In genomic region chr8:106597067-106597466, GRCm38 (mm10) we compare ENCODE assay signal across 26 mouse cellular contexts. TPM values are rescaled to one million over a fixed set of nuclear protein-coding genes. Genes with fewer than 3 reads are reported as not detected.
DNase-seq lines count a peak whose midpoint lies in the region; ATAC-seq and TF ChIP-seq lines count a peak whose summit lies in the region.
"Had no signal": no experiment of that assay in that cellular context is flagged by ENCODE, and none has a peak within 500 bp of the region (broad histone marks: within the 10 kb centered on the region; RNA-seq: fewer than 3 reads in every experiment).

No protein-coding gene starts in this region.

- TF ChIP-seq POLR2A in small intestine, adult 2 months (IDR thresholded peaks at IDR 0.05; ENCODE audit: low read depth, low read length) = no peak

- no peak for DNase-seq in liver, embryonic 11.5 days (ENCODE audit: low spot score)
- no peak for DNase-seq in spleen, postnatal 14 days (ENCODE audit: low spot score in 2 of 2)
- no peak for DNase-seq in right cerebral cortex, adult 18-20 months
- DNase-seq: adrenal gland, adult 2 months; adrenal gland, postnatal 14 days; cerebellum, adult 11 months; cerebellum, adult 2 months; cerebellum, adult 9-11 months; cerebellum, postnatal 25 days; forebrain, postnatal 0 days; gastrocnemius, adult 2 months; gastrocnemius, postnatal 14 days; heart, adult 11 months; heart, postnatal 10 days; heart, postnatal 36 days had no signal

- no peaks in the 10 kb centered on the region for H3K27me3 ChIP-seq in intestine, postnatal 0 days (replicated peaks; ENCODE audit: control insufficient read depth, insufficient read depth, low read length)
- peaks cover 9% of the 10 kb centered on the region for H3K27me3 ChIP-seq in liver, embryonic 11.5 days (replicated peaks; ENCODE audit: control insufficient read depth, insufficient read depth, low read length)
- peaks cover 15% of the 10 kb centered on the region for H3K27me3 ChIP-seq in liver, embryonic 15.5 days
- no peaks in the 10 kb centered on the region for H3K27me3 ChIP-seq in small intestine, adult 2 months (ENCODE audit: control insufficient read depth, insufficient read depth, low read length)

- no peak overlapping the region for H3K4me3 ChIP-seq in intestine, postnatal 0 days (ENCODE audit: low read depth, low read length)
- no peak overlapping the region for H3K4me3 ChIP-seq in liver, embryonic 11.5 days (ENCODE audit: low read depth, low read length)
- H3K4me3 ChIP-seq in liver, embryonic 15.5 days (replicated peaks) = no peak overlapping the region
- no peak overlapping the region for H3K4me3 ChIP-seq in small intestine, adult 2 months (ENCODE audit: low read depth, low read length)
- H3K4me3 ChIP-seq: embryonic facial prominence, embryonic 12.5 days; embryonic facial prominence, embryonic 15.5 days; gastrocnemius, adult 2 months; heart, embryonic 15.5 days; hindbrain, embryonic 10.5 days had no signal

- no peak overlapping the region for H3K4me2 ChIP-seq in intestine, postnatal 0 days (replicated peaks; ENCODE audit: low read depth)
- H3K4me2 ChIP-seq in liver, embryonic 11.5 days = no peak overlapping the region
- no peak overlapping the region for H3K4me2 ChIP-seq in liver, embryonic 15.5 days
- H3K4me2 ChIP-seq: embryonic facial prominence, embryonic 12.5 days; embryonic facial prominence, embryonic 15.5 days; heart, embryonic 11.5 days; heart, embryonic 15.5 days; hindbrain, embryonic 14.5 days had no signal

- no peak overlapping the region for H3K9ac ChIP-seq in intestine, postnatal 0 days (ENCODE audit: low read depth, low read length)
- H3K9ac ChIP-seq in liver, embryonic 11.5 days (ENCODE audit: low read depth, low read length) = no peak overlapping the region
- no peak overlapping the region for H3K9ac ChIP-seq in liver, embryonic 15.5 days
- H3K9ac ChIP-seq: embryonic facial prominence, embryonic 12.5 days; embryonic facial prominence, embryonic 15.5 days; forebrain, postnatal 0 days; heart, embryonic 15.5 days; hindbrain, embryonic 14.5 days had no signal

- no peaks in the 10 kb centered on the region for H3K9me3 ChIP-seq in intestine, postnatal 0 days (ENCODE audit: control insufficient read depth)
- no peaks in the 10 kb centered on the region for H3K9me3 ChIP-seq in liver, embryonic 11.5 days (ENCODE audit: control insufficient read depth, low read length)
- H3K9me3 ChIP-seq in liver, embryonic 15.5 days (replicated peaks) = no peaks in the 10 kb centered on the region
- H3K9me3 ChIP-seq: embryonic facial prominence, embryonic 12.5 days; embryonic facial prominence, embryonic 15.5 days; heart, embryonic 15.5 days; hindbrain, embryonic 10.5 days had no signal

- 0 out of 2 replicates have a peak, but pooled peaks cover 3% of the 10 kb centered on the region for H3K4me1 ChIP-seq in intestine, postnatal 0 days (replicated peaks; ENCODE audit: control insufficient read depth, insufficient read depth, low read length)
- no peaks in the 10 kb centered on the region for H3K4me1 ChIP-seq in liver, embryonic 11.5 days (replicated peaks; ENCODE audit: control insufficient read depth, insufficient read depth, low read length)
- H3K4me1 ChIP-seq in liver, embryonic 15.5 days (replicated peaks) = 0 out of 2 replicates have a peak, but pooled peaks cover 11% of the 10 kb centered on the region
- H3K4me1 ChIP-seq in small intestine, adult 2 months (ENCODE audit: control insufficient read depth, insufficient read depth, insufficient read length, low read length) = peaks cover 12% of the 10 kb centered on the region; the same call in 1 of the 2 replicates
- H3K4me1 ChIP-seq: embryonic facial prominence, embryonic 12.5 days; embryonic facial prominence, embryonic 15.5 days; heart, embryonic 15.5 days had no signal

- peak; percentile 26; the same call in 1 of the 2 replicates for ATAC-seq in intestine, postnatal 0 days
- ATAC-seq in liver, embryonic 11.5 days (replicated peaks; ENCODE audit: low FRiP score) = no peak
- ATAC-seq in liver, embryonic 15.5 days (ENCODE audit: insufficient read depth) = no peak; the same call in 1 of the 2 replicates
- ATAC-seq: CD4-positive, CD25-positive, alpha-beta regulatory T cell, adult 4 months; forebrain, embryonic 14.5 days; forebrain, postnatal 0 days had no signal

- no peaks in the 10 kb centered on the region for H3K36me3 ChIP-seq in intestine, postnatal 0 days (ENCODE audit: control insufficient read depth, insufficient read depth)
- no peaks in the 10 kb centered on the region for H3K36me3 ChIP-seq in liver, embryonic 11.5 days (ENCODE audit: control insufficient read depth, insufficient read depth, low read length)
- no peaks in the 10 kb centered on the region for H3K36me3 ChIP-seq in liver, embryonic 15.5 days (replicated peaks)
- no peaks in the 10 kb centered on the region for H3K36me3 ChIP-seq in small intestine, adult 2 months (ENCODE audit: control insufficient read depth, insufficient read depth, low read length)
- H3K36me3 ChIP-seq: embryonic facial prominence, embryonic 12.5 days; embryonic facial prominence, embryonic 15.5 days; heart, embryonic 15.5 days; hindbrain, embryonic 10.5 days had no signal

- peak overlapping the region; percentile 66 for H3K27ac ChIP-seq in intestine, postnatal 0 days (ENCODE audit: low read depth, low read length)
- 0 out of 2 replicates have a peak overlapping the region, but pooled peaks have one; percentile 47 for H3K27ac ChIP-seq in liver, embryonic 11.5 days (ENCODE audit: low read depth, low read length)
- H3K27ac ChIP-seq in liver, embryonic 15.5 days (replicated peaks) = peak overlapping the region; percentile 56
- H3K27ac ChIP-seq in small intestine, adult 2 months (ENCODE audit: insufficient read depth, low read depth, low read length) = peak overlapping the region; percentile 51
- H3K27ac ChIP-seq: embryonic facial prominence, embryonic 12.5 days; embryonic facial prominence, embryonic 15.5 days; gastrocnemius, adult 2 months; heart, embryonic 15.5 days; hindbrain, embryonic 10.5 days; hindbrain, embryonic 14.5 days had no signal

- 66% methylated on average over 5 of the region's 5 CpGs for WGBS in intestine, postnatal 0 days
- WGBS in liver, embryonic 11.5 days = 86% methylated on average over 5 of the region's 5 CpGs
- 79% methylated on average over 5 of the region's 5 CpGs for WGBS in liver, embryonic 15.5 days (ENCODE audit: insufficient replicate concordance)
- 47% methylated on average over 5 of the region's 5 CpGs for WGBS in small intestine, adult 2 months

- TF ChIP-seq CTCF in intestine, postnatal 0 days (IDR thresholded peaks at IDR 0.05; ENCODE audit: low read depth) = no peak
- no peak for TF ChIP-seq CTCF in small intestine, adult 2 months (IDR thresholded peaks at IDR 0.05; ENCODE audit: extremely low read depth, insufficient read length, insufficient replicate concordance, low read depth, low read length)

RNA-seq across cellular contexts. Expression of gene Cdh1, which starts 6.1 kb away (rescaled TPM):
- 82.1 and 88.1 TPM in 2 replicates for polyA plus RNA-seq in intestine, postnatal 0 days (2015; fragmentation: Nextera tagmentation; extraction: Ambion mirVana)
- 11.0 and 11.8 TPM in 2 replicates for polyA plus RNA-seq in liver, embryonic 11.5 days (2014; fragmentation: Nextera tagmentation; extraction: Ambion mirVana)
- 19.0 and 23.2 TPM in 2 replicates for polyA plus RNA-seq in liver, embryonic 15.5 days (2015; fragmentation: Nextera tagmentation; extraction: Ambion mirVana)
- 88.3 and 234 TPM in 2 replicates for polyA plus RNA-seq in small intestine, adult 2 months (2012; rRNA removed)

RNA-seq across cellular contexts. Expression of gene Gm10073, which starts 23.8 kb away (rescaled TPM):
- polyA plus RNA-seq in intestine, postnatal 0 days (2015; fragmentation: Nextera tagmentation; extraction: Ambion mirVana) = 8.8 and 9.2 TPM in 2 replicates
- polyA plus RNA-seq in liver, embryonic 11.5 days (2014; fragmentation: Nextera tagmentation; extraction: Ambion mirVana) = 11.9 and 15.4 TPM in 2 replicates
- polyA plus RNA-seq in liver, embryonic 15.5 days (2015; fragmentation: Nextera tagmentation; extraction: Ambion mirVana) = 4.0 and 7.3 TPM in 2 replicates
- 78.0 and 81.0 TPM in 2 replicates for polyA plus RNA-seq in small intestine, adult 2 months (2012; rRNA removed)
